Mouse (Mus musculus): ENCODE results near the gene Plekhg2. TPM values are rescaled to one million over a fixed set of nuclear protein-coding genes. Genes with fewer than 3 reads are reported as not detected.

The Plekhg2 gene
- polyA plus RNA-seq, 1 experiment from 2014 or later, result 10.6 TPM

DNA sequence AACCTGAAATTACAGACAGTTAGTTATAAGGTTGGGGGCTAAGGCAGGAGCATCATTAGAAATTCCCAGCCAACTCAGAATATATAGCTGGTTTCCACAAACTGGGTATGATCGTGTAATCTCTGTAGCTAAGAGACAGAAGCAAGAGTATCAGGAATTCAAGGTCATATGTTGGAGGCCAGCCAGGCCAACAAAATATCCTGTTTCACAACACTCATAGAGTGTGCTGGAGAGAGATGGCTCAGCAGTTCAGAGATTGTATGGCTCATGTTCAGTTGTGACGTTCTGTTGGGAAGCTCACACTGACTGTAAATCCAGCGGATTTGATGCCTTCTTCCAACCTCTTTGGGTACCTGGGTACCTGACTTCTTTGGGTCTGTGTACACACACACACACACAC is 24.7 kb downstream of the Plekhg2 start:
- H3K9me3 ChIP-seq (ENCODE audit: control insufficient read depth), result no peaks in the 10 kb centered on the region
- H3K27me3 ChIP-seq (replicated peaks; ENCODE audit: control insufficient read depth, insufficient read depth, low read length), result no peaks in the 10 kb centered on the region
- no peak for ATAC-seq
- no peak overlapping the region for H3K9ac ChIP-seq (ENCODE audit: low read depth, low read length)
- H3K4me3 ChIP-seq (ENCODE audit: low read depth, low read length), result no peak overlapping the region
- peaks cover 9% of the 10 kb centered on the region; the same call in 1 of the 2 replicates for H3K36me3 ChIP-seq (ENCODE audit: control insufficient read depth, insufficient read depth)
- no peak for TF ChIP-seq CTCF (IDR thresholded peaks at IDR 0.05; ENCODE audit: low read depth)
- H3K4me1 ChIP-seq (replicated peaks; ENCODE audit: control insufficient read depth, insufficient read depth, low read length), result no peaks in the 10 kb centered on the region; the same call in 1 of the 2 replicates
- 37% methylated on average over 3 of the region's 3 CpGs for WGBS
- no peak overlapping the region for H3K27ac ChIP-seq (ENCODE audit: low read depth, low read length)
- H3K4me2 ChIP-seq (replicated peaks; ENCODE audit: low read depth), result no peak overlapping the region

DNA sequence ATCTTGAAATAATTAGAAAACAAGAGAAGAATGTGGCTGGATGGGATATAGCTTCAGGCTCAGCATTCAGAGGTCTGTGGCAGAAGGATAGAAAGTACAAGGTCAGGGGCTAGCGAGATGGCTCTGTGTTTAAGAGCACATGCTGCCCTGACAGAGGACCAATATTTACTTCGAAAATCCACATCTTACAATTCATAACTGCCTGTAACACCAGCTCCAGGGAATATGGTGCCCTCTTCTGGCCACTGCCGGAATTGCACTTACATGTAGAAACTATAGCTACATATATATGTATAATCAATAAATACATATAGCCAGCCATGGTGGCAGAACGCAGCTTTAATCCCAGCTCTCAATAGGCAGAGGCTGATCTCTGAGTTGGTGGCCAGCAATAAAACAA is 27.8 kb downstream of the Plekhg2 start:
- Histone ChIP-seq H3K4me3 (ENCODE audit: low read depth, low read length) (no peak overlapping the region), H3K36me3 (ENCODE audit: control insufficient read depth, insufficient read depth) (no peaks in the 10 kb centered on the region), H3K9me3 (ENCODE audit: control insufficient read depth) (no peaks in the 10 kb centered on the region), H3K27ac (ENCODE audit: low read depth, low read length) (no peak overlapping the region), H3K27me3 (replicated peaks; ENCODE audit: control insufficient read depth, insufficient read depth, low read length) (no peaks in the 10 kb centered on the region), H3K4me1 (replicated peaks; ENCODE audit: control insufficient read depth, insufficient read depth, low read length) (no peaks in the 10 kb centered on the region; the same call in 1 of the 2 replicates), H3K4me2 (replicated peaks; ENCODE audit: low read depth) (no peak overlapping the region), H3K9ac (ENCODE audit: low read depth, low read length) (no peak overlapping the region)
- no peak for ATAC-seq
- whole genome bisulfite sequencing, result under 1% methylated on average over 4 of the region's 4 CpGs
- peak; percentile 91 for TF ChIP-seq CTCF (IDR thresholded peaks at IDR 0.05; ENCODE audit: low read depth)

DNA sequence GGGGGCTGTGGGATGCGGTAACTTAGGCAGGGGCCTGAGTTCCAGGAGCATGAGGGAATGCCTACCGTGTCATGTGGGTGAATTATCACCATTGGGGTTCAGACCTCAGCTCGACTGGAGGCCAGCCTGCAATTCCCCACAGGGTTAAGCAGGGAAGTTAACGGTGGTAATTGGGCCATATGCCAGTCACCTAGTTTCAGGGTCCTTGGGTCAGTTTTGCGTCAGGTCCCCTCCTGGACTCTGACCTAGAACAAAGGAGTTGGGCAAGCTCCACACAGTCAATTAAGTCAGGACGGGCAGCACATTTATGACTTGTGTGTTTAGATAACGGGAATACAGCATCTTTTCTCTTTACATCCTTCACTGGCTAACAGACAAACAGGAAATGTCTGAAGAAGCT is 31.0 kb downstream of the Plekhg2 start:
- TF ChIP-seq CTCF (IDR thresholded peaks at IDR 0.05; ENCODE audit: low read depth), result no peak
- H3K36me3 ChIP-seq (ENCODE audit: control insufficient read depth, insufficient read depth), result no peaks in the 10 kb centered on the region
- H3K4me2 ChIP-seq (replicated peaks; ENCODE audit: low read depth), result peak overlapping the region; percentile 13; the same call in 1 of the 2 replicates
- H3K9me3 ChIP-seq (ENCODE audit: control insufficient read depth), result no peaks in the 10 kb centered on the region
- peak; percentile 58 for ATAC-seq
- peak overlapping the region; percentile 62 for H3K27ac ChIP-seq (ENCODE audit: low read depth, low read length)
- H3K4me3 ChIP-seq (ENCODE audit: low read depth, low read length), result no peak overlapping the region
- no peaks in the 10 kb centered on the region for H3K27me3 ChIP-seq (replicated peaks; ENCODE audit: control insufficient read depth, insufficient read depth, low read length)
- 10% methylated on average over 7 of the region's 7 CpGs for WGBS
- H3K4me1 ChIP-seq (replicated peaks; ENCODE audit: control insufficient read depth, insufficient read depth, low read length), result no peaks in the 10 kb centered on the region; the same call in none of the 2 replicates
- no peak overlapping the region for H3K9ac ChIP-seq (ENCODE audit: low read depth, low read length)

DNA sequence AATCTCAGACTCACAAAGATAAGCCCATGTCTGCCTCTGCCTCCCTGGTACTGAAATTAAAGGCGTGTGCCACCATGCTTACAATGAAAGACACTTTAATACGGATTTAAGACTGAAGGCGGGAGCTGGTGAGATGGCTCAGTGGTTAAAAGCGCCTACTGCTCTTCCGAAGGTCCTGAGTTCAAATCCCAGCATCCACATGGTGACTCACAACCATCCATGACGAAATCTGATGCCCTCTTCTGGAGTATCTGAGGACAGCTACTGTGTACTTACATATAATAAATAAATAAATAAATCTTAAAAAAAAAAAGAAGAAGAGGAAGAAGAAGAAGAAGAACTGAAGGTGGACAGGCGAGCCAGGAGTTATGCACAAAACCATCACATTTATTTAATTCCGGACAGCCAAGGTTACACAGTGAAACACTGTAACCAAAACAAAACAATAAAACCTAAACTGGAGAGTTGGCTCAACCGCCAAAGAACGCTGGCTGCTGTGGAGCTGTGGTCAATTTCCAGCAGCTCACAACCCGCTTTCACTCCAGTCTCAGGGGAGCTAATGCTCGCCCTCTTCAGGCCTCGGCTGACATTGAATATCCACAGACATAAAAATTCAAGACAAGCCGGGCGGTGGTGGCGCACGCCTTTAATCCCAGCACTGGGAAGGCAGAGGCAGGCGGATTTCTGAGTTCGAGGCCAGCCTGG is 33.0 kb downstream of the Plekhg2 start:
- 71% methylated on average over 19 of the region's 19 CpGs for WGBS
- no peak for ATAC-seq
- peak overlapping the region; percentile 70 for H3K4me2 ChIP-seq (replicated peaks; ENCODE audit: low read depth)

DNA sequence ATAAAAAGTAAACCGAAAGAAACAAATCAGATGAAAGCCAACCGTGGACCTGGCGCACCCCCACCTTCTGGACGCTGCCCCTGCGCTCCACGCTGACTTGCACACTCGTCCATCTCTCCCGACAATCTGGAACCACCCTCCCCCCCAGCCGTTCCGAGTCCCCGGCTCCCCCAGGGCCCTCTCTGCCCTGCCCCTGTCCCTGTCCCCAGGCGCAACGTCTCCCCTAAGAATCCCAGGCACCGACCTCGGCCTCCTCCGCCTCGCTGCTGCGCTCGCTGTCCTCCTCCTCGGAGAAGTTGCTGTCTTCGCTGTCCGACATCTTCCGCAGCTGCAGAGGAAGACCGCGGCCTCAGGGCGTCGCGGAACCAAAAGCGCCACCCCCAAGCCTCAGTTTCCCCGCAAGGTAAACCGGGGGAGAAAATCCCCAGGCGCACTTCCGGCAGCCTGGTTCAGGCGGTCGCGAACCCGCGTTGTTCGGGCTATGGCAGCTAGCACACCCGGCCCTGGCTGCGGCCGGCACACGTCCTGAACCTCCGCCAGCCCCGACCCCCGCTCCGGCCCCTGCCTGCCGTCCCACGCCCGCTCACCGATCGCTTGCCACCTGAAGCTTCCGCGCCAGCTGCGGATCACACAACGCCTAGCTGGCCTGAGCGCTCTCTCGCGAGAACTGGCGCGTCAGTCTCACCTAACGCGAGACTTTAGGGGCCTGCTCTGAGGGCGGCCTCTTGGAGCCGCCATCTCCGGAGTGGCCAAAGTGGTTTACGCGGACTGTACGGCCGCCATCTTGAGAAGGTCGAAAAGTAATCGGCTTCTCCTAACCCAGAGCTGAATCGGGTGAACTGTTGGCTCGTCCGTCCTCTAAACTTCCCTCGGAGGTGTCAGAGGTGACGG is 34.0 kb downstream of the Plekhg2 start, which contains the start of gene Supt5:
Gene Supt5 (minus strand): TSS at position 639 of the 891 bp plus-strand sequence.
- Histone ChIP-seq H3K9ac (ENCODE audit: low read depth, low read length) (peak within 1 kb of the TSS; percentile 92), H3K4me1 (replicated peaks; ENCODE audit: control insufficient read depth, insufficient read depth, low read length) (no peaks in the 10 kb centered on the region; the same call in none of the 2 replicates), H3K27me3 (replicated peaks; ENCODE audit: control insufficient read depth, insufficient read depth, low read length) (no peaks in the 10 kb centered on the region), H3K4me3 (ENCODE audit: low read depth, low read length) (peak within 1 kb of the TSS; percentile 87), H3K27ac (ENCODE audit: low read depth, low read length) (peak within 1 kb of the TSS; percentile 89), H3K36me3 (ENCODE audit: control insufficient read depth, insufficient read depth) (peaks cover 10% of the 10 kb centered on the region), H3K9me3 (ENCODE audit: control insufficient read depth) (no peaks in the 10 kb centered on the region), H3K4me2 (replicated peaks; ENCODE audit: low read depth) (peak within 1 kb of the TSS; percentile 70)
- peak; percentile 24; the same call in 1 of the 2 replicates for TF ChIP-seq CTCF (IDR thresholded peaks at IDR 0.05; ENCODE audit: low read depth)
- WGBS, result under 1% methylated on average over 77 of the region's 77 CpGs
- peak; percentile 97 for ATAC-seq

More for the DNA sequence above, 33.0 kb downstream of the Plekhg2 start:
- Histone ChIP-seq H3K4me1 (replicated peaks; ENCODE audit: control insufficient read depth, insufficient read depth, low read length) (no peaks in the 10 kb centered on the region; the same call in none of the 2 replicates), H3K9me3 (ENCODE audit: control insufficient read depth) (no peaks in the 10 kb centered on the region), H3K27me3 (replicated peaks; ENCODE audit: control insufficient read depth, insufficient read depth, low read length) (no peaks in the 10 kb centered on the region), H3K36me3 (ENCODE audit: control insufficient read depth, insufficient read depth) (peaks cover 6% of the 10 kb centered on the region; the same call in 1 of the 2 replicates), H3K9ac (ENCODE audit: low read depth, low read length) (0 out of 2 replicates have a peak overlapping the region, but pooled peaks have one; percentile 92), H3K4me3 (ENCODE audit: low read depth, low read length) (peak overlapping the region; percentile 87), H3K27ac (ENCODE audit: low read depth, low read length) (peak overlapping the region; percentile 89)
- peak; percentile 45 for TF ChIP-seq CTCF (IDR thresholded peaks at IDR 0.05; ENCODE audit: low read depth)

DNA sequence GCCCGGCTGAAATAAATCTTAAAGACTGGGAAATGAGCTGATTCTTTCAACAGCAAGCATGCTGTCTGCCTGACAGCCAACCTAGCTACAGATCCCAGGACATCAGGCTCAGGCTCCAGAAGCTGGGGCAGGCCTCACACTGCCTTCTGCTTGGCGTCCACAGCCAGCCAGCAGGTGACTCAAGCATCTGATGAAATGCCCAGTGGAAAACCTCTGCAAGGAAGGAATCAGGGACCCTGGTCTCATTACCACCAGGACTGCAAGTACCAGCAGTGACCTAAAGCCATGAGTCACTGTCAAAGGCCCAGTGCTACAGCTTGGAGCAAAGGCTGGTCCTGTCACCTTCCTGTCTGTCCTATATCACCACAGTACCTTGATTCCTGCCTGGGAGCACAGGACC is 36.9 kb downstream of the Plekhg2 start:
- H3K4me3 ChIP-seq (ENCODE audit: low read depth, low read length), result no peak overlapping the region
- no peak overlapping the region for H3K4me2 ChIP-seq (replicated peaks; ENCODE audit: low read depth)
- 93% methylated on average over 2 of the region's 2 CpGs for WGBS
- H3K9ac ChIP-seq (ENCODE audit: low read depth, low read length), result no peak overlapping the region
- H3K4me1 ChIP-seq (replicated peaks; ENCODE audit: control insufficient read depth, insufficient read depth, low read length), result no peaks in the 10 kb centered on the region; the same call in 1 of the 2 replicates
- H3K36me3 ChIP-seq (ENCODE audit: control insufficient read depth, insufficient read depth), result peaks cover 20% of the 10 kb centered on the region
- no peaks in the 10 kb centered on the region for H3K27me3 ChIP-seq (replicated peaks; ENCODE audit: control insufficient read depth, insufficient read depth, low read length)
- no peak for ATAC-seq
- H3K27ac ChIP-seq (ENCODE audit: low read depth, low read length), result no peak overlapping the region
- no peak for TF ChIP-seq CTCF (IDR thresholded peaks at IDR 0.05; ENCODE audit: low read depth)
- H3K9me3 ChIP-seq (ENCODE audit: control insufficient read depth), result no peaks in the 10 kb centered on the region

Data from intestine, postnatal 0 days (tissue).